Mouse (Mus musculus): ENCODE results near the gene Smyd3. TPM values are rescaled to one million over a fixed set of nuclear protein-coding genes. Genes with fewer than 3 reads are reported as not detected.

Smyd3 gene
- polyA plus RNA-seq, 1 experiment from 2014 or later = 18.0 TPM

DNA sequence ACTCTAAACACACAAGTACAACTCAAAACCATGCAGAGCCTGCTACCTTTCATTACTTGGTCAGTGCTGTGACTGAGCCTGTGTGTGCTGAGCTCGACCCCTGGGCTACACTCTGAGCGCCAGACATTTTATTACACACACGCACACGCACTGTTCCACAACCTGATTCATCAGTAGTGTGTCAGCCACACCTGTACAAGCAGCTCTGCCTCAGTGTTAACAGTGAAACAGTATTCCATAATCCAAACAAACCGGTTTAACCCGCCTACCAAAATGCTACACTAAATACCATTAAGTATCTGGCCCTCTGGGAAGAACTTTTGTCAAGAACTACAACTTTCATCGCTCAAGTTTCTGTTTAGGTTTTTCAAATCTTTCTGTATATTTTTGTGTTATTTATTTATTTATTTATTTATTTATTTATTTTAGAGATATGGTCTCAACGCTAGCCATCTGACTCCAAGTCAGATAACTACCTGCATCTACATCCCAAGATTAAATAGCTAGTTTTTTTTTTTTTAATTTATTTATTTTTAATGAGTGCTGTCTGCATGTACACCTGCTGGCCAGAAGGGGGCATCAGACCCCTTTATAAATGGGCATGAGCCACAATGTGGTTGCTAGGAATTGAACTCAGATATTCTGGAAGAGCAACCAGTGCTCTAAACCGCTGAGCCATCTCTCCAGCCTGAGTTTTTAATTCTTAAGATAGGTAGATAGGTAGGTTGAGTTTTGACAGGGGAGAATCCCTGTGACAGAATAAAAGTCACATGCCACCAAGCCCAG lies 11.1 kb downstream of the Smyd3 start:
- WGBS = 69% methylated on average over 9 of the region's 9 CpGs
- Histone ChIP-seq H3K4me1 (replicated peaks) (no peaks in the 10 kb centered on the region), H3K27ac (no peak overlapping the region), H3K27me3 (ENCODE audit: insufficient read depth, poor library complexity, severe bottlenecking) (no peaks in the 10 kb centered on the region), H3K36me3 (no peaks in the 10 kb centered on the region), H3K4me3 (no peak overlapping the region), H3K9me3 (no peaks in the 10 kb centered on the region)
- no peak for DNase-seq (ENCODE audit: low spot score)

DNA sequence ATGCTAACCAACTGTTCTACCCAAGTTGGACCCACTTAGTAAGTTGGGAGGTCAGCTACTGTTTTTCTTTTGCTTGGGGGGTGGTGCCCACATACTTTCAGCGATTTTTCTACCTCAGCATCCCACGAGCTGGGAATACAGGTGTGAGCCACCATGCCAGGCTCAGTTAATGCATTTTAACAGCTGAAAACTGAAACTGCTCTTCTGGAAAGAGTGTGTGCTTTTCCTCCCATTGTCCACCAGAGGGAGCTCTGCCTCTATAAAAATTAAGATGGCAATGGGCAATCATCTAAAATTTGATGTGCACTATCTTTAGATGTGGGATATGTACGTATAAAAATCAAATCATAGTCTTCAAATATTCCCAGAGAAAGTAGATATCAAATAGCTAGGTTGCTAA lies 15.3 kb downstream of the Smyd3 start:
- Histone ChIP-seq H3K4me3 (no peak overlapping the region), H3K4me1 (replicated peaks) (no peaks in the 10 kb centered on the region), H3K9me3 (no peaks in the 10 kb centered on the region), H3K27ac (no peak overlapping the region), H3K36me3 (no peaks in the 10 kb centered on the region), H3K27me3 (ENCODE audit: insufficient read depth, poor library complexity, severe bottlenecking) (no peaks in the 10 kb centered on the region)
- DNase-seq (ENCODE audit: low spot score) = no peak
- 26% methylated on average over 3 of the region's 3 CpGs for WGBS

DNA sequence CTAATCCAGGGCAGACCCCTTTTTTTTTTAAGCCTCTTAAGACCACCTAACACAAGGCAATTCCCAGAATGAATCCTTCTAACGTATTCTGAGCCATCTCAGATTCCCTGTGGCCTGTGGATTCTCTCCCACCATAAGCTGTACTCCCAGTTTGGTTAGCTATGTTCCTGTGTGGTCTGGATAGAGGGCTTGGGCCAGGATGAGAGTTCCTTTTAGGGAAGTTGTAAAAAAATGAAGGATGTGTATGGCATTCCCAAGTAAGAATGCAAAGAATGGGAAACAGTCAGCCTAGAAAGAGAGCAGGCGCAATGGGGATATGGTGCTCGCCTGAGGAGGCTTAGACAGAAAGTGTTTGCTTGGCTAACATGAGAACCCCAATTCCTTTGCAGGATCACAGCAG lies 18.6 kb downstream of the Smyd3 start:
- WGBS = 87% methylated on average over 3 of the region's 3 CpGs
- Histone ChIP-seq H3K4me3 (no peak overlapping the region), H3K27me3 (ENCODE audit: insufficient read depth, poor library complexity, severe bottlenecking) (no peaks in the 10 kb centered on the region), H3K27ac (no peak overlapping the region), H3K4me1 (replicated peaks) (no peaks in the 10 kb centered on the region), H3K9me3 (no peaks in the 10 kb centered on the region), H3K36me3 (no peaks in the 10 kb centered on the region)
- DNase-seq (ENCODE audit: low spot score) = no peak

DNA sequence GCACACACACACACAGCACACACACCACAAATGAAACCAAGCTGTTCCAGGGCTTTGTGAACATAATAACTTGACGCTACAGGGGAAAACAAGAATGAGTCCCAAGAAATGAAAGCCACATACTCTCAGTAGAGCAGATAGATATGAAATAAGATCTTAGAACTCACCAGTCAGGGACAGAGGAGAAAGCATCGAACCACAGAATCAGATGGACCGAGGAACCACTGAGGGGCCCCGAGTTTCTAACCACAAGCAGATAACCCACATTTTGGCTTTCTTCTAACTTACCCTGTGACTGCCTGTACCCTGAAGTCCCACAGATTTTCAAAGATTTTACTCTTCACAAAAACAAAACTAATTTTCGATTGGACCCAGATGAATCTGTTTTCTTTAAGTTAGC lies 24.9 kb downstream of the Smyd3 start:
- H3K36me3 ChIP-seq = no peaks in the 10 kb centered on the region
- no peaks in the 10 kb centered on the region for H3K27me3 ChIP-seq (ENCODE audit: insufficient read depth, poor library complexity, severe bottlenecking)
- no peaks in the 10 kb centered on the region for H3K4me1 ChIP-seq (replicated peaks)
- no peak overlapping the region for H3K4me3 ChIP-seq
- no peak overlapping the region for H3K27ac ChIP-seq
- H3K9me3 ChIP-seq = no peaks in the 10 kb centered on the region
- no peak for DNase-seq (ENCODE audit: low spot score)
- WGBS = 89% methylated on average over 5 of the region's 5 CpGs

DNA sequence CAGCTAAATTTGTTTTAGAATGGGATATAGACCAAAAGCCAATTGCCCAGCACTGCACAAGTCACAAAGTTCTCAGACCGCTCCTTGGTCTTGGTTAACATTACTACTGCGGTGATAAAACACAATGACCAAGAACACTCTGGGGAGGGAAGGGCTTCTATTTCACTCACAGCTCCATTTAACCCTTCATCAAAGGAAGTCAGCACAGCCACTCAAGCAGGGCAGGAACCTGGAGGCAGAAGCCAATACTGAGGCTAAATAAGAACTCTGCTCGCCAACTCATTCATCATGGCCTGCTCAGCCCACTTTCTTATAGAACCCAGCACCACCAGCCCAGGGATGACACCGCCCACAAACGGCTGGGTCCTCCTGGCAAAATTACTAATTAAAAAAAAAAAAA lies 29.3 kb downstream of the Smyd3 start:
- no peaks in the 10 kb centered on the region for H3K27me3 ChIP-seq (ENCODE audit: insufficient read depth, poor library complexity, severe bottlenecking)
- H3K27ac ChIP-seq = no peak overlapping the region
- DNase-seq (ENCODE audit: low spot score) = no peak
- H3K9me3 ChIP-seq = no peaks in the 10 kb centered on the region
- no peak overlapping the region for H3K4me3 ChIP-seq
- no peaks in the 10 kb centered on the region for H3K36me3 ChIP-seq
- 87% methylated on average over 5 of the region's 5 CpGs for WGBS
- H3K4me1 ChIP-seq (replicated peaks) = peaks cover 11% of the 10 kb centered on the region

DNA sequence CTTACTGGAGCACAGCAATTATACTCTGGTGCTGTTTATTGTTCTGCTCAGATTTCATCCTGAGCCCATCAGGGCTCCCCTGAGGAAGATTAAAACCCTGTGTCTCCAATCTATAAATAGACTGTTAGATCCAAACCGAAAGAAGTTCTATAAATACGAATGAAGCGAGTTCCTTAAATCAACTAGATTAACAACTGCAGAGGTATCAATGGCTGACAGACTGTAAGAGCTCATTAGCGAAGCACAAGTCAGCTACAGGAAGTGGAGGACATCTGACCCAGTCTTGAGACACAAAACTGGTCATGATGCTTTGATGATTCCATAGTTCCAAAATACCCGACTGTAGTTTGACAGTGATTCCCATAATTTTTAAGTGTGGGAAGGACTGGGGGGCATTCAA lies 29.9 kb downstream of the Smyd3 start:
- Histone ChIP-seq H3K27me3 (ENCODE audit: insufficient read depth, poor library complexity, severe bottlenecking) (no peaks in the 10 kb centered on the region), H3K4me1 (replicated peaks) (peaks cover 11% of the 10 kb centered on the region), H3K27ac (no peak overlapping the region), H3K36me3 (no peaks in the 10 kb centered on the region), H3K4me3 (no peak overlapping the region), H3K9me3 (no peaks in the 10 kb centered on the region)
- DNase-seq (ENCODE audit: low spot score) = no peak
- 86% methylated on average over 5 of the region's 5 CpGs for WGBS

DNA sequence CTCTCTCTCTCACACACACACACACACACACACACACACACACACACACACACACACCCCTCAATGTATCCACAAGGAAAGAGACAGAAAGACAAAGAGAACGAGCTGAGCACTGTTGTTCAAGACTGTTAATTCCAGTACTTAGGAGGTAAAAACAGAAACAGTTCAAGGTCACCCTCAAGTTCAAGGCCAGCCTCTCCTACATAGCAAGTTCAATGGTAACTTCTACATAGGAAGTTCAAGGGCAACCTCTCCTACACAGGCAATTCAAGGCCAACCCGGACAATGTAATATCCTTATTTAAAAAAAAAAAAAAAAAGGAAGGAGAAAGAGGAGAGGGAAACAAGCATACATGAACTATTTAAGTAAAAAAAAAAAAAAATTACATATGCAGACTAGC lies 30.6 kb downstream of the Smyd3 start:
- DNase-seq (ENCODE audit: low spot score) = no peak
- 93% methylated on average over 2 of the region's 2 CpGs for WGBS

DNA sequence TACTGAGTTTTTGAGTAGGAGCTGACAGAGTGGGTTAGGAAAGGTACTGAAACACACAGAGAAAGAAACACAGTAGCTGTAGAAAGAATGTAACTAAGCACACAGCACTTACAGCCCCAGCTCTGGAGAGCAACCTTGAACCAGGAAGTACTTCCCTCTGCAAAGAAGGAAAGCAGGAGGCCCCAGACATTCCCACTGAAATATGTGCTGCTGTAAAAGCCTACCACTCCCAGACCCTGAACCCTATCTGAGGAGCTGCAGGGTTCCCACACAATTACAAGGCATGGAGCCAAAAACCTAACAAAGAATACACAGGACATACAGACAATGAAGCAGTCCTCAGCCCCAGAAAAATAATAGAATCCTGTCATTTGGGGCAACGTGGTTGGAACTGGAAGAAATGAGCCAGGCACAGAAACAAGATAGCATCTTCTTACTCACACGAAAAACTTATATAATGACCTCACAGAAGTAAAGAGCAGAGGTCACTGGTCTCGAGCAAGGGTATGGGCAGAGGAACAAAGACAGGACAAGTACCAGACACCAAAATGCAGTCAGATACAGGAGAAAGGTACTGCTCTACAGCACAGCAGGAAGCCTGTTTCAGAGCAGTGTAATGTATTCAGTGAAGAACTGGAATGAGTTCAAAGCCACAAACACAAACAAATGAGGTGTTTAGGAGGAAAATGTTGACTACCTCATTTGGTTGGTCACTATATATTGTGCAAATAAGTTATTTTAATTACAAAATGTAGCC lies 31.9 kb downstream of the Smyd3 start:
- H3K4me1 ChIP-seq (replicated peaks) = peaks cover 11% of the 10 kb centered on the region
- 32% methylated on average over 3 of the region's 3 CpGs for WGBS
- no peak for DNase-seq (ENCODE audit: low spot score)
- H3K27me3 ChIP-seq (ENCODE audit: insufficient read depth, poor library complexity, severe bottlenecking) = no peaks in the 10 kb centered on the region
- no peaks in the 10 kb centered on the region for H3K36me3 ChIP-seq
- H3K4me3 ChIP-seq = no peak overlapping the region
- no peak overlapping the region for H3K27ac ChIP-seq
- no peaks in the 10 kb centered on the region for H3K9me3 ChIP-seq

More for the DNA sequence above, 30.6 kb downstream of the Smyd3 start:
- peaks cover 11% of the 10 kb centered on the region for H3K4me1 ChIP-seq (replicated peaks)
- H3K36me3 ChIP-seq = no peaks in the 10 kb centered on the region
- no peaks in the 10 kb centered on the region for H3K27me3 ChIP-seq (ENCODE audit: insufficient read depth, poor library complexity, severe bottlenecking)
- no peaks in the 10 kb centered on the region for H3K9me3 ChIP-seq
- no peak overlapping the region for H3K27ac ChIP-seq
- no peak overlapping the region for H3K4me3 ChIP-seq

DNA sequence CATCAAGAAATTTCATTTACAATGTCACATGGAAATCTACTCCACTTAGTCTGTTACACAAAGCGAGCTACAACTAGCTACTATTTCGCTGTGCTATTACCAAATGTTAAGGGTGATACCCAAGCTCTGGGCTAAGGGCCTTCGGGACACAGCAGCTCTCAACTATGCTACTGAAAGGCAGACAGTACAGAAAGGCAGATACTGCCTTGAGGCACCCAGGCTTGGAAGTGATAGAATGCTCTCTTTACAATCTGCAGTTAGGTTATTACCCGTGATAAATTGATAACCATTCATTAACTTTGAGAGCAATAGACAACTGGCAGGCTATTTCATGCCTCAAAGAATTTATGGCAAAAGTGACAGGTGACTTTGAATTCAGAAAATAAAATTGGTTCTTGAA lies 37.0 kb downstream of the Smyd3 start:
- no peak for DNase-seq (ENCODE audit: low spot score)
- Histone ChIP-seq H3K4me1 (replicated peaks) (peaks cover 6% of the 10 kb centered on the region), H3K9me3 (no peaks in the 10 kb centered on the region), H3K27ac (no peak overlapping the region), H3K36me3 (no peaks in the 10 kb centered on the region), H3K27me3 (ENCODE audit: insufficient read depth, poor library complexity, severe bottlenecking) (no peaks in the 10 kb centered on the region), H3K4me3 (no peak overlapping the region)
- 85% methylated on average over 4 of the region's 4 CpGs for WGBS

DNA sequence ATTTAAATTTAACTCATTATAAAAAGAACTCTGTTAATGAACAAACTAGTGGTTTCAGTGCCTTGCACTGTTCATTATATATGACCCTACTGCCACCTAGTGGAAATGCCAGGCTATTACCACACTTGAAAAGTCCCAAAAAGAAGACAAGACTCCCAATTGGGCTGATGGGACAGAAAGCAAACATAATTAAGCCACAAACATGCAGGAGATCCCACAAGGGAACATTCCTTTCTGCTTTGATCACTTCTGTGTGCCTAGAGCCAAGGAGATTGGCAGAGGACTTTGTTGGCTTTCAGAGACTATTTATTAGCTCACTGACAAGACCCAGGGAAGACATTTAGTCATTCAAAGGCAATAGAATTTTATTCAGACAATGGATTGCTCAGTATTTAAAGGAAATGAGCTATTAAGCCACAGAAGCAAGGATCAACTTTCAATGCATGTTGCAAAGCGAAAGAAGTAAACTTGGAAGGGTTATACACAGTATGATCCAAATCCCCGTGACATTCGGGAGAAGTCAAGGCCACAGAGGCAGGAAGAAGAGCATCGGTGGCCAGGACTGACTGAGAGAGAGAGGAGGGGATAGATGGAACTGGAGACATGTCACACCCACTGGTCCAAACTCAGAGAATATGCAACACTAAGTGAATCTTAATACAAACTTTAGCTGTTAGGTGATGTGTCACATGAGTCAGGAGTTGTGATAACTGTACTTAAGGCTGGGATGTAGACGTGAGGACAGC lies 40.5 kb downstream of the Smyd3 start:
- WGBS = 84% methylated on average over 5 of the region's 5 CpGs
- H3K4me3 ChIP-seq = no peak overlapping the region

DNA sequence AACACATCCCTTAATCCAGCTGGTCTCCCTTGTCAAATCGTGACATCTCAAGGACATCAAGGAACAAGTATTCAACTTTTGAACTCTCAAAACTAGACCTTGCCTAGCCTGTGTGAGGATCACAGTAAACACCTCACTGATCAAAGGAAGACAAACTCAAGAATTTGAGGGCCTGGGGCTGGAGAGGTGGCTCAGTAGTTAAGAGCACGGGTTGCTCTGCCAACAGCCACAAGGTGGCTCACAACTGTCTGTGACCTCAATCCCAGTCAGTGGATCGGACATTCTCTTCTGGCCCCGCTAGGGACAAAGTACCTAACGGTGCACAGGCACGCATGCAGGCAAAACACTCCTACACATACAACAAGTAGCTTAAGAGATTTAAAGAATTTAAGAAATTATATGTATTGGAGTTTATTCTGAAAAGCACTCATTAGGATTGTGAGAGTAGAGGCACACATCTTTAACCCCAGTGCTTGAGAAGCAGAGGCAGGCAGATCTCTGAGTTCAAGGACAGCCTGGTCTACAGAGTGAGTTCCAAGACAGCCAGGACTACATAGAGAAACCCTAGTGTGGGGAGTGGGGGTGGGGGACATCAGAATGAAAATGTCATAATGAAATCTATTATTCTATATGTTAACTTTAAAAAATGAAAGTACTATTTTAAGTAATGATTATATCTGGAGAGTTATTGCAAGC lies 41.2 kb downstream of the Smyd3 start:
- no peak for DNase-seq (ENCODE audit: low spot score)
- WGBS = 69% methylated on average over 6 of the region's 6 CpGs

More for the DNA sequence above, 40.5 kb downstream of the Smyd3 start:
- DNase-seq (ENCODE audit: low spot score) = no peak
- peaks cover 9% of the 10 kb centered on the region for H3K36me3 ChIP-seq
- H3K27me3 ChIP-seq (ENCODE audit: insufficient read depth, poor library complexity, severe bottlenecking) = no peaks in the 10 kb centered on the region
- peaks cover 8% of the 10 kb centered on the region for H3K9me3 ChIP-seq
- peaks cover 4% of the 10 kb centered on the region; the same call in 1 of the 2 replicates for H3K4me1 ChIP-seq (replicated peaks)
- H3K27ac ChIP-seq = no peak overlapping the region

DNA sequence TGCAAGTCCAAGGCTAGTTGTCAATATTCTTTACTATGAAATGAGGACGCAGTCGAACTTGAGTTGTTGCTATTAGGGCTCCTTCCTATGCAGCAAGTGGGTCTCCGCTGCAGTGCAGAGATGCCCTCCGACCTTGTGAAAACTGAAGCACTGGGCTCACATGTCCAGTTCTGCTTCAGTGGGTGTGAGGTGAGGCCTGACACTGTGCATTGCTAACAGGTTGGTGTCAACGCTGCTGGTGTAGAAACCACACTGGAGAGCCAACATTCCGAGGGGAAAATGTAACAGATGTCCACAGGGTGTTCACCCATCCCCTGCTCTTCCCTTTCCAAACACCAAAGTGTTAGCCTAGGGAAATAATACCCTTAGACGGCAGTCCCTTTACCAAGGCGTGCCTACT lies 43.1 kb downstream of the Smyd3 start:
- Histone ChIP-seq H3K4me1 (replicated peaks) (peaks cover 4% of the 10 kb centered on the region; the same call in 1 of the 2 replicates), H3K9me3 (peaks cover 12% of the 10 kb centered on the region), H3K4me3 (no peak overlapping the region), H3K27me3 (ENCODE audit: insufficient read depth, poor library complexity, severe bottlenecking) (no peaks in the 10 kb centered on the region), H3K27ac (no peak overlapping the region), H3K36me3 (peaks cover 14% of the 10 kb centered on the region)
- no peak for DNase-seq (ENCODE audit: low spot score)
- WGBS = 83% methylated on average over 8 of the region's 8 CpGs

More for the DNA sequence above, 41.2 kb downstream of the Smyd3 start:
- H3K4me3 ChIP-seq = no peak overlapping the region
- no peak overlapping the region for H3K27ac ChIP-seq
- H3K4me1 ChIP-seq (replicated peaks) = peaks cover 4% of the 10 kb centered on the region; the same call in 1 of the 2 replicates
- H3K36me3 ChIP-seq = peaks cover 14% of the 10 kb centered on the region
- peaks cover 12% of the 10 kb centered on the region for H3K9me3 ChIP-seq
- no peaks in the 10 kb centered on the region for H3K27me3 ChIP-seq (ENCODE audit: insufficient read depth, poor library complexity, severe bottlenecking)
